Comparison of ENCODE assay signal across 8 mouse cellular contexts in genomic region chr2:58711935-58712334, GRCm38 (mm10).
DNase-seq lines count a peak whose midpoint lies in the region; ATAC-seq lines count a peak whose summit lies in the region.

No protein-coding gene starts in this region.

- peaks cover 7% of the 10 kb centered on the region; the same call in 1 of the 2 replicates for H3K4me1 ChIP-seq in kidney, embryonic 15.5 days
- H3K4me1 ChIP-seq in lung, embryonic 15.5 days = peaks cover 21% of the 10 kb centered on the region

- no peak for DNase-seq in frontal cortex, postnatal 25 days (ENCODE audit: low spot score in 2 of 2)
- DNase-seq in adrenal gland, postnatal 10 days = peak; percentile 83
- peak; percentile 97 for DNase-seq in heart, adult 11 months
- DNase-seq in testis, postnatal 10 days (ENCODE audit: low spot score) = peak; percentile 81
- DNase-seq in natural killer cell, adult 2 months (ENCODE audit: low spot score in 2 of 2) = no peak

- no peaks in the 10 kb centered on the region for H3K27me3 ChIP-seq in kidney, embryonic 15.5 days
- no peaks in the 10 kb centered on the region for H3K27me3 ChIP-seq in lung, embryonic 15.5 days

- no peaks in the 10 kb centered on the region for H3K36me3 ChIP-seq in kidney, embryonic 15.5 days
- H3K36me3 ChIP-seq in lung, embryonic 15.5 days = no peaks in the 10 kb centered on the region

- H3K4me2 ChIP-seq in kidney, embryonic 15.5 days = no peak overlapping the region
- H3K4me2 ChIP-seq in lung, embryonic 15.5 days = no peak overlapping the region

- 29% methylated on average over 5 of the region's 5 CpGs for WGBS in kidney, embryonic 15.5 days
- 17% methylated on average over 5 of the region's 5 CpGs for WGBS in lung, embryonic 15.5 days

- H3K27ac ChIP-seq in kidney, embryonic 15.5 days = peak overlapping the region; percentile 70
- H3K27ac ChIP-seq in lung, embryonic 15.5 days = peak overlapping the region; percentile 29; the same call in 1 of the 2 replicates

- no peak overlapping the region for H3K4me3 ChIP-seq in kidney, embryonic 15.5 days (replicated peaks)
- H3K4me3 ChIP-seq in lung, embryonic 15.5 days = no peak overlapping the region

- H3K9me3 ChIP-seq in kidney, embryonic 15.5 days (replicated peaks) = no peaks in the 10 kb centered on the region
- H3K9me3 ChIP-seq in lung, embryonic 15.5 days = no peaks in the 10 kb centered on the region

- no peak overlapping the region for H3K9ac ChIP-seq in kidney, embryonic 15.5 days
- no peak overlapping the region for H3K9ac ChIP-seq in lung, embryonic 15.5 days

- ATAC-seq in frontal cortex, adult (ENCODE audit: low TSS enrichment) = peak; percentile 23; the same call in 1 of the 2 replicates
- ATAC-seq in kidney, embryonic 15.5 days (replicated peaks; ENCODE audit: low FRiP score) = peak; percentile 86
- peak; percentile 80 for ATAC-seq in lung, embryonic 15.5 days (ENCODE audit: borderline replicate concordance, extremely low read depth, low FRiP score, low TSS enrichment)

Comparison
In these comparisons a context has a peak if more than half of its experiments do, and no peak if none do; other contexts are left out.
1. ATAC-seq: peak in every context shown above with its lines; median percentile 86 in kidney, embryonic 15.5 days; 80 in lung, embryonic 15.5 days; 23 in frontal cortex, adult.
2. DNase-seq: peak in adrenal gland, postnatal 10 days (single experiment), heart, adult 11 months (single experiment) and testis, postnatal 10 days (single experiment); none in frontal cortex, postnatal 25 days (0 of 2) and natural killer cell, adult 2 months (0 of 2).